Mouse (Mus musculus) hindbrain, embryonic 16.5 days (tissue): Measurements from ENCODE around the gene Lce1i. TPM values are rescaled to one million over a fixed set of nuclear protein-coding genes. Genes with fewer than 3 reads are reported as not detected.
"Not testable (repeated sequence)": the region's sequence is repeated elsewhere in the genome, so short reads cannot be mapped to it uniquely, and the experiment has no call there.

Experiments used
- ATAC-seq: fragments of 200-750 bp; cut with Nextera tagmentation; 2 replicates; pipeline ENCODE4 v1.8.0; 2017; ENCODE audit warnings: moderate TSS enrichment, moderate library complexity
- H3K27ac ChIP-seq: fragments of 300-500 bp; sonication (generic); 2 replicates; pipeline ENCODE4 v1.5.1; 2014; ENCODE audit warnings: low read depth, mild to moderate bottlenecking, control low read depth, low read length, moderate library complexity
- H3K27me3 ChIP-seq: fragments of 300-500 bp; sonication (generic); replicated peaks from 2 replicates; pipeline ENCODE4 v1.6.1; 2014; ENCODE audit warnings: low read length; ENCODE audit not compliant: control insufficient read depth, insufficient read depth
- H3K36me3 ChIP-seq: fragments of 300-500 bp; sonication (generic); 2 replicates; pipeline ENCODE4 v1.6.1; 2014; ENCODE audit warnings: mild to moderate bottlenecking, low read length, moderate library complexity, mixed read lengths; ENCODE audit not compliant: control insufficient read depth, insufficient read depth
- H3K4me1 ChIP-seq: fragments of 300-500 bp; sonication (generic); 2 replicates; pipeline ENCODE4 v1.6.1; 2014; ENCODE audit warnings: low read depth, low read length; ENCODE audit not compliant: control insufficient read depth, insufficient read depth
- H3K4me2 ChIP-seq: fragments of 300-500 bp; sonication (generic); 2 replicates; pipeline ENCODE4 v1.6.1; 2014; ENCODE audit warnings: mild to moderate bottlenecking, low read length, control low read depth, moderate library complexity
- H3K4me3 ChIP-seq: fragments of 300-500 bp; sonication (generic); 2 replicates; pipeline ENCODE4 v1.5.1; 2014; ENCODE audit warnings: mild to moderate bottlenecking, low read length, control low read depth, moderate library complexity
- H3K9ac ChIP-seq: fragments of 300-500 bp; sonication (generic); 2 replicates; pipeline ENCODE4 v1.6.1; 2014; ENCODE audit warnings: low read depth, mild to moderate bottlenecking, control low read depth, low read length, moderate library complexity
- H3K9me3 ChIP-seq: fragments of 300-500 bp; sonication (generic); 2 replicates; pipeline ENCODE4 v1.6.1; 2014; ENCODE audit warnings: mild to moderate bottlenecking, low read length, moderate library complexity; ENCODE audit not compliant: control insufficient read depth
- WGBS: fragments of 180-500 bp; shearing (Covaris S2); extraction: QIAGEN DNeasy Blood & Tissue Kit; methylation state at CpG from one replicate; pipeline ENCODE4 v1.1.7; 2014; 5-methylcytosine and 5-hydroxymethylcytosine counted together
- polyA plus RNA-seq: library from polyadenylated mRNA; unstranded; fragments of >200 nt; fragmentation: Nextera tagmentation; extraction: Ambion mirVana; gene quantifications from 2 replicates; pipeline ENCODE4 v1.2.1, GENCODE M21; 2015

The Lce1i gene
- polyA plus RNA-seq = not detected in 2 replicates

- H3K4me2 ChIP-seq = no peak within 1 kb of the TSS
- H3K4me3 ChIP-seq = no peak within 1 kb of the TSS
- H3K9ac ChIP-seq = no peak within 1 kb of the TSS
- no peaks in the 10 kb centered on the region for H3K9me3 ChIP-seq
- no peaks in the 10 kb centered on the region for H3K27me3 ChIP-seq
- H3K4me1 ChIP-seq = no peaks in the 10 kb centered on the region
- no peak within 1 kb of the TSS for H3K27ac ChIP-seq
- ATAC-seq = no peak
- no peaks in the 10 kb centered on the region for H3K36me3 ChIP-seq
- WGBS = 89% methylated on average over 1 of the region's 1 CpGs
These were observed at the start of gene Lce1i for GRCm38 (mm10) chr3:92778799-92779198. Lce1i (minus strand) TSS chr3:92778899.

- ATAC-seq = no peak
- Histone ChIP-seq H3K4me2 (no peak within 1 kb of the TSS), H3K27ac (no peak within 1 kb of the TSS)
These were observed 48.4 kb upstream of the Lce1i start, which contains the start of gene Kprp for GRCm38 (mm10) chr3:92827108-92827507. Kprp (minus strand) TSS chr3:92827247.

GRCm38 (mm10) chr3:92825808-92826207 is 47.1 kb upstream of the Lce1i start:
- Histone ChIP-seq H3K36me3 (no peaks in the 10 kb centered on the region), H3K9ac (no peak overlapping the region), H3K27ac (no peak overlapping the region), H3K4me2 (no peak overlapping the region), H3K9me3 (no peaks in the 10 kb centered on the region), H3K27me3 (no peaks in the 10 kb centered on the region), H3K4me3 (no peak overlapping the region), H3K4me1 (no peaks in the 10 kb centered on the region)
- no peak for ATAC-seq
- 30% methylated on average over 1 of the region's 1 CpGs for WGBS

More at GRCm38 (mm10) chr3:92827108-92827507, 48.4 kb upstream of the Lce1i start, which contains the start of gene Kprp:
- no peak within 1 kb of the TSS for H3K4me3 ChIP-seq
- WGBS = 64% methylated on average over 1 of the region's 1 CpGs
- no peak within 1 kb of the TSS for H3K9ac ChIP-seq
- no peaks in the 10 kb centered on the region for H3K27me3 ChIP-seq
- no peaks in the 10 kb centered on the region for H3K4me1 ChIP-seq
- H3K9me3 ChIP-seq = no peaks in the 10 kb centered on the region
- no peaks in the 10 kb centered on the region for H3K36me3 ChIP-seq

GRCm38 (mm10) chr3:92816036-92816435 is 37.3 kb upstream of the Lce1i start:
- ATAC-seq = not testable (repeated sequence)
- 93% methylated on average over 2 of the region's 2 CpGs for WGBS

GRCm38 (mm10) chr3:92815581-92815980 is 36.9 kb upstream of the Lce1i start:
- H3K27me3 ChIP-seq = no peaks in the 10 kb centered on the region
- no peaks in the 10 kb centered on the region for H3K9me3 ChIP-seq
- H3K27ac ChIP-seq = no peak overlapping the region
- H3K4me1 ChIP-seq = no peaks in the 10 kb centered on the region
- 93% methylated on average over 3 of the region's 3 CpGs for WGBS
- H3K4me2 ChIP-seq = no peak overlapping the region
- H3K9ac ChIP-seq = no peak overlapping the region
- no peak overlapping the region for H3K4me3 ChIP-seq
- no peaks in the 10 kb centered on the region for H3K36me3 ChIP-seq
- no peak for ATAC-seq

More at GRCm38 (mm10) chr3:92816036-92816435, 37.3 kb upstream of the Lce1i start:
- H3K27me3 ChIP-seq, H3K4me3 ChIP-seq, H3K9me3 ChIP-seq, H3K4me2 ChIP-seq, H3K9ac ChIP-seq, H3K4me1 ChIP-seq, H3K36me3 ChIP-seq, H3K27ac ChIP-seq: not testable (repeated sequence)

GRCm38 (mm10) chr3:92807791-92808190 is 29.1 kb upstream of the Lce1i start, which contains the start of gene Lce1k:
Lce1k (minus strand) TSS chr3:92807891.
- H3K4me1 ChIP-seq = no peaks in the 10 kb centered on the region
- H3K27ac ChIP-seq = no peak within 1 kb of the TSS
- ATAC-seq = no peak
- no peaks in the 10 kb centered on the region for H3K27me3 ChIP-seq
- no peak within 1 kb of the TSS for H3K9ac ChIP-seq
- no peak within 1 kb of the TSS for H3K4me2 ChIP-seq
- no peaks in the 10 kb centered on the region for H3K36me3 ChIP-seq
- no peaks in the 10 kb centered on the region for H3K9me3 ChIP-seq
- no peak within 1 kb of the TSS for H3K4me3 ChIP-seq

- WGBS = 82% methylated on average over 1 of the region's 1 CpGs
- no peaks in the 10 kb centered on the region for H3K36me3 ChIP-seq
- ATAC-seq = no peak
- H3K9ac ChIP-seq = no peak within 1 kb of the TSS
- H3K4me1 ChIP-seq = no peaks in the 10 kb centered on the region
- no peak within 1 kb of the TSS for H3K4me2 ChIP-seq
- no peaks in the 10 kb centered on the region for H3K27me3 ChIP-seq
- H3K4me3 ChIP-seq = no peak within 1 kb of the TSS
- H3K9me3 ChIP-seq = no peaks in the 10 kb centered on the region
- H3K27ac ChIP-seq = no peak within 1 kb of the TSS
These were observed 11.7 kb upstream of the Lce1i start, which contains the start of gene Lce1j for GRCm38 (mm10) chr3:92790414-92790813. Lce1j (minus strand) TSS chr3:92790514.

GRCm38 (mm10) chr3:92771573-92771972 is 7.1 kb downstream of the Lce1i start:
- Histone ChIP-seq H3K27me3 (no peaks in the 10 kb centered on the region), H3K4me2 (no peak overlapping the region), H3K36me3 (no peaks in the 10 kb centered on the region), H3K9ac (no peak overlapping the region), H3K27ac (no peak overlapping the region), H3K4me3 (no peak overlapping the region), H3K9me3 (no peaks in the 10 kb centered on the region), H3K4me1 (no peaks in the 10 kb centered on the region)
- no peak for ATAC-seq
- 21% methylated on average over 3 of the region's 3 CpGs for WGBS

GRCm38 (mm10) chr3:92764965-92765364 is 13.7 kb downstream of the Lce1i start, which contains the start of gene Lce1h:
Lce1h (minus strand) TSS chr3:92765065.
- 100% methylated on average over 1 of the region's 1 CpGs for WGBS
- Histone ChIP-seq H3K36me3 (no peaks in the 10 kb centered on the region), H3K4me2 (no peak within 1 kb of the TSS), H3K27ac (no peak within 1 kb of the TSS), H3K9ac (no peak within 1 kb of the TSS), H3K4me1 (no peaks in the 10 kb centered on the region), H3K4me3 (no peak within 1 kb of the TSS), H3K27me3 (no peaks in the 10 kb centered on the region), H3K9me3 (no peaks in the 10 kb centered on the region)
- no peak for ATAC-seq
